Mouse (Mus musculus) kidney, adult 2 months (tissue): ENCODE results near the gene Ttn.

Source experiments
- CTCF ChIP-seq: fragments of 200-500 bp; conservative IDR thresholded peaks from 2 replicates; pipeline ENCODE4 v1.5.1; 2011; ENCODE audit warnings: low read depth, mild to moderate bottlenecking, control low read depth, low read length, moderate library complexity, mixed read lengths; ENCODE audit not compliant: insufficient read depth, insufficient read length
- POLR2A ChIP-seq: fragments of 200-500 bp; IDR thresholded peaks from one replicate; pipeline ENCODE4 v1.6.1; 2011; ENCODE audit warnings: low read depth, low read length, control low read depth

DNA sequence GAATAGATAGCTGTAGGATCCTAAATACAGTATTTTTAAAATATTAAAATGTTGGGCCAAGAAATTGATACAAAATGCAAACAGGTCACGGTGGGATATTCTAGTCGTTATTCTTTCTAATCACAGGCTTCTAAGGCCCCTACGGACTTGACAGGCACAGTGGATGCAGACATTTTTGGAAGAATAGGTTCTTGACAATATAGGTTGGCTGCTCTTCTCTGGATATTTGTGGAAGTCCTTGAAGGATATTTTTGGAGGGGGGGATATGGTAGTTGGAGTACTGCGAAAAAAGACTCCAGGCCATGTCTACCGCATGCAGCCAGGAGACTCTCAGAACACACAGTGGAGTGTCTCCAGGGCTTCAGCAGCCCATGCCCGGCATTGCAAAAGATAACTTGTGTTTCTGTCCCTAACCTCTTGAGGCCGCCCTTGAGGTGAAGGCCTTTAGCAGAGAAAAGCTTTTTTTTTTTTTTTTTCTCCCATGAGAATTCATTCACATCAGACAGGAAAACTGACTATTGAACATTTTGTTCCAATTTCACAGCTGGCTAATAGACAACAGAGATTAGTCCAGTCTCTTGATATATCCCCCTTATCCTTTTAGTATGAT, 308.8 kb downstream of the Ttn start:
- TF ChIP-seq CTCF, result peak; percentile 32; the same call in 1 of the 2 replicates
- TF ChIP-seq POLR2A, result no peak
